Mouse (Mus musculus): Measurements from ENCODE around the gene Olfr1386. TPM values are rescaled to one million over a fixed set of nuclear protein-coding genes. Genes with fewer than 3 reads are reported as not detected.

Gene Olfr1386
- polyA plus RNA-seq, 1 experiment from 2014 or later, result not detected

Other genes starting within 250 kb of the Olfr1386 start
- 34.7 and 36.2 TPM in 2 replicates for gene Mgat1, start 220.9 kb upstream of the Olfr1386 start, polyA plus RNA-seq (2015; fragmentation: Nextera tagmentation; extraction: Ambion mirVana)
- gene Olfr1393, start 186.7 kb upstream of the Olfr1386 start, polyA plus RNA-seq (2015; fragmentation: Nextera tagmentation; extraction: Ambion mirVana), result not detected in 2 replicates
- gene Olfr1392, start 179.8 kb upstream of the Olfr1386 start, polyA plus RNA-seq (2015; fragmentation: Nextera tagmentation; extraction: Ambion mirVana), result not detected in 2 replicates
- gene Olfr10, start 160.3 kb upstream of the Olfr1386 start, polyA plus RNA-seq (2015; fragmentation: Nextera tagmentation; extraction: Ambion mirVana), result not detected in 2 replicates
- not detected in 2 replicates for gene Olfr1391, start 142.3 kb upstream of the Olfr1386 start, polyA plus RNA-seq (2015; fragmentation: Nextera tagmentation; extraction: Ambion mirVana)
- not detected in 2 replicates for gene Olfr1390, start 129.9 kb upstream of the Olfr1386 start, polyA plus RNA-seq (2015; fragmentation: Nextera tagmentation; extraction: Ambion mirVana)
- gene Olfr1389, start 42.0 kb upstream of the Olfr1386 start, polyA plus RNA-seq (2015; fragmentation: Nextera tagmentation; extraction: Ambion mirVana), result not detected in 2 replicates
- gene Olfr1388, start 28.4 kb upstream of the Olfr1386 start, polyA plus RNA-seq (2015; fragmentation: Nextera tagmentation; extraction: Ambion mirVana), result 0.08 and 0.12 TPM in 2 replicates
- gene Olfr1387, start 9.7 kb upstream of the Olfr1386 start, polyA plus RNA-seq (2015; fragmentation: Nextera tagmentation; extraction: Ambion mirVana), result not detected in 2 replicates
- not detected in 2 replicates for gene Olfr1385, start 24.0 kb downstream of the Olfr1386 start, polyA plus RNA-seq (2015; fragmentation: Nextera tagmentation; extraction: Ambion mirVana)
- gene Olfr1384, start 41.7 kb downstream of the Olfr1386 start, polyA plus RNA-seq (2015; fragmentation: Nextera tagmentation; extraction: Ambion mirVana), result not detected in 2 replicates
- gene Olfr1383, start 54.6 kb downstream of the Olfr1386 start, polyA plus RNA-seq (2015; fragmentation: Nextera tagmentation; extraction: Ambion mirVana), result not detected in 2 replicates
- gene Olfr1382, start 63.2 kb downstream of the Olfr1386 start, polyA plus RNA-seq (2015; fragmentation: Nextera tagmentation; extraction: Ambion mirVana), result not detected in 2 replicates
- gene Olfr1381, start 78.4 kb downstream of the Olfr1386 start, polyA plus RNA-seq (2015; fragmentation: Nextera tagmentation; extraction: Ambion mirVana), result not detected in 2 replicates
- not detected in 2 replicates for gene Olfr1380, start 91.8 kb downstream of the Olfr1386 start, polyA plus RNA-seq (2015; fragmentation: Nextera tagmentation; extraction: Ambion mirVana)
- gene Flt4, start 144.2 kb downstream of the Olfr1386 start, polyA plus RNA-seq (2015; fragmentation: Nextera tagmentation; extraction: Ambion mirVana), result 2.0 and 2.1 TPM in 2 replicates
- gene Scgb3a1, start 198.6 kb downstream of the Olfr1386 start, polyA plus RNA-seq (2015; fragmentation: Nextera tagmentation; extraction: Ambion mirVana), result 0.36 and 0.56 TPM in 2 replicates
- gene Cnot6, start 247.7 kb downstream of the Olfr1386 start, polyA plus RNA-seq (2015; fragmentation: Nextera tagmentation; extraction: Ambion mirVana), result 42.6 and 46.3 TPM in 2 replicates

Data from hindbrain, embryonic 15.5 days (tissue).